Mouse (Mus musculus): ENCODE measurements around the gene Baiap3.

GRCm38 (mm10) chr17:25215431-25215830 lies 40.7 kb downstream of the Baiap3 start:
- no peak for TF ChIP-seq CTCF (IDR thresholded peaks at IDR 0.05)
- TF ChIP-seq EP300 (IDR thresholded peaks at IDR 0.05) = no peak
